Mouse (Mus musculus) stomach, embryonic 14.5 days (tissue): ENCODE data around the gene Eif4a1. TPM values are rescaled to one million over a fixed set of nuclear protein-coding genes. Genes with fewer than 3 reads are reported as not detected.

Experiments used
- ATAC-seq: fragments of 200-750 bp; cut with Nextera tagmentation; 2 replicates; pipeline ENCODE4 v1.8.0; 2017; ENCODE audit warnings: low read depth, moderate TSS enrichment; ENCODE audit not compliant: insufficient number of reproducible peaks, insufficient read depth, low FRiP score
- H3K27ac ChIP-seq: fragments of 300-500 bp; sonication (generic); 2 replicates; pipeline ENCODE4 v1.5.1; 2014; ENCODE audit warnings: mild to moderate bottlenecking, low read length, moderate library complexity, mixed read lengths
- H3K27me3 ChIP-seq: fragments of 300-500 bp; sonication (generic); 2 replicates; pipeline ENCODE4 v1.6.1; 2014; ENCODE audit warnings: low read length, control low read depth, mixed read lengths; ENCODE audit not compliant: control insufficient read depth, insufficient read depth
- H3K36me3 ChIP-seq: fragments of 300-500 bp; sonication (generic); 2 replicates; pipeline ENCODE4 v1.6.1; 2014; ENCODE audit warnings: mild to moderate bottlenecking, control low read depth, low read length, moderate library complexity, mixed read lengths; ENCODE audit not compliant: control insufficient read depth, insufficient read depth
- H3K4me1 ChIP-seq: fragments of 300-500 bp; sonication (generic); 2 replicates; pipeline ENCODE4 v1.6.1; 2014; ENCODE audit warnings: low read length, control low read depth, mixed read lengths; ENCODE audit not compliant: control insufficient read depth, insufficient read depth
- H3K4me2 ChIP-seq: fragments of 300-500 bp; sonication (generic); replicated peaks from 2 replicates; pipeline ENCODE4 v1.6.1; 2014; ENCODE audit warnings: low read depth, low read length, control low read depth
- H3K4me3 ChIP-seq: fragments of 300-500 bp; sonication (generic); 2 replicates; pipeline ENCODE4 v1.5.1; 2014; ENCODE audit warnings: low read depth, low read length, control low read depth
- H3K9ac ChIP-seq: fragments of 300-500 bp; sonication (generic); replicated peaks from 2 replicates; pipeline ENCODE4 v1.6.1; 2014; ENCODE audit warnings: low read depth, mild to moderate bottlenecking, control low read depth, low read length, moderate library complexity, mixed read lengths
- H3K9me3 ChIP-seq: fragments of 300-500 bp; sonication (generic); 2 replicates; pipeline ENCODE4 v1.6.1; 2016; ENCODE audit warnings: low read depth, low read length, control low read depth; ENCODE audit not compliant: control insufficient read depth
- WGBS: fragments of 180-500 bp; shearing (Covaris S2); extraction: QIAGEN DNeasy Blood & Tissue Kit; methylation state at CpG from one replicate; pipeline ENCODE4 v1.1.7; 2014; 5-methylcytosine and 5-hydroxymethylcytosine counted together
- polyA plus RNA-seq: library from polyadenylated mRNA; unstranded; fragments of >200 nt; fragmentation: Nextera tagmentation; extraction: Ambion mirVana; gene quantifications from 2 replicates; pipeline ENCODE4 v1.2.1, GENCODE M21; 2014

Gene Eif4a1
- polyA plus RNA-seq, 1 experiment from 2014 or later: 654 TPM

GRCm38 (mm10) chr11:69712954-69713672, 40.9 kb upstream of the Eif4a1 start:
- Histone ChIP-seq H3K9me3 (no peaks in the 10 kb centered on the region), H3K4me2 (no peak overlapping the region), H3K27me3 (no peaks in the 10 kb centered on the region), H3K4me3 (no peak overlapping the region), H3K27ac (no peak overlapping the region), H3K36me3 (no peaks in the 10 kb centered on the region), H3K9ac (no peak overlapping the region), H3K4me1 (no peaks in the 10 kb centered on the region)
- ATAC-seq: no peak
- WGBS: 80% methylated on average over 20 of the region's 20 CpGs

- H3K36me3 ChIP-seq: no peaks in the 10 kb centered on the region
- H3K9ac ChIP-seq: no peak overlapping the region
- no peaks in the 10 kb centered on the region for H3K9me3 ChIP-seq
- H3K27me3 ChIP-seq: no peaks in the 10 kb centered on the region
- no peaks in the 10 kb centered on the region for H3K4me1 ChIP-seq
- no peak overlapping the region for H3K4me2 ChIP-seq
- H3K27ac ChIP-seq: no peak overlapping the region
- 76% methylated on average over 2 of the region's 2 CpGs for WGBS
- no peak for ATAC-seq
- no peak overlapping the region for H3K4me3 ChIP-seq
Observed at GRCm38 (mm10) chr11:69711082-69711481, 38.9 kb upstream of the Eif4a1 start.

- Histone ChIP-seq H3K9ac (no peak overlapping the region), H3K27me3 (no peaks in the 10 kb centered on the region), H3K36me3 (no peaks in the 10 kb centered on the region), H3K4me1 (no peaks in the 10 kb centered on the region), H3K4me2 (no peak overlapping the region), H3K9me3 (no peaks in the 10 kb centered on the region), H3K4me3 (no peak overlapping the region), H3K27ac (no peak overlapping the region)
- 68% methylated on average over 3 of the region's 3 CpGs for WGBS
- ATAC-seq: no peak
Observed at GRCm38 (mm10) chr11:69710470-69710869, 38.2 kb upstream of the Eif4a1 start.

- H3K4me1 ChIP-seq: no peaks in the 10 kb centered on the region
- H3K4me3 ChIP-seq: no peak overlapping the region
- no peak overlapping the region for H3K4me2 ChIP-seq
- no peak overlapping the region for H3K9ac ChIP-seq
- no peak for ATAC-seq
- 53% methylated on average over 11 of the region's 11 CpGs for WGBS
- no peaks in the 10 kb centered on the region for H3K36me3 ChIP-seq
- no peaks in the 10 kb centered on the region for H3K27me3 ChIP-seq
- no peak overlapping the region for H3K27ac ChIP-seq
- H3K9me3 ChIP-seq: no peaks in the 10 kb centered on the region
Observed at GRCm38 (mm10) chr11:69709554-69710446, 37.6 kb upstream of the Eif4a1 start.

GRCm38 (mm10) chr11:69708614-69709265, 36.5 kb upstream of the Eif4a1 start:
- no peak overlapping the region for H3K27ac ChIP-seq
- 80% methylated on average over 3 of the region's 3 CpGs for WGBS
- H3K4me2 ChIP-seq: no peak overlapping the region
- H3K4me1 ChIP-seq: no peaks in the 10 kb centered on the region
- no peak overlapping the region for H3K4me3 ChIP-seq
- no peak overlapping the region for H3K9ac ChIP-seq
- no peak for ATAC-seq
- no peaks in the 10 kb centered on the region for H3K27me3 ChIP-seq
- no peaks in the 10 kb centered on the region for H3K9me3 ChIP-seq
- no peaks in the 10 kb centered on the region for H3K36me3 ChIP-seq

- Histone ChIP-seq H3K9ac (no peak overlapping the region), H3K9me3 (no peaks in the 10 kb centered on the region), H3K27me3 (no peaks in the 10 kb centered on the region), H3K36me3 (no peaks in the 10 kb centered on the region), H3K4me2 (no peak overlapping the region), H3K27ac (no peak overlapping the region), H3K4me1 (no peaks in the 10 kb centered on the region), H3K4me3 (no peak overlapping the region)
- ATAC-seq: no peak
- WGBS: 80% methylated on average over 4 of the region's 4 CpGs
Observed at GRCm38 (mm10) chr11:69707873-69708381, 35.7 kb upstream of the Eif4a1 start.

GRCm38 (mm10) chr11:69707480-69707847, 35.2 kb upstream of the Eif4a1 start:
- no peaks in the 10 kb centered on the region for H3K27me3 ChIP-seq
- no peak overlapping the region for H3K27ac ChIP-seq
- ATAC-seq: no peak
- no peaks in the 10 kb centered on the region for H3K36me3 ChIP-seq
- H3K9ac ChIP-seq: no peak overlapping the region
- 91% methylated on average over 4 of the region's 4 CpGs for WGBS
- no peak overlapping the region for H3K4me2 ChIP-seq
- H3K4me1 ChIP-seq: no peaks in the 10 kb centered on the region
- H3K4me3 ChIP-seq: no peak overlapping the region
- no peaks in the 10 kb centered on the region for H3K9me3 ChIP-seq

GRCm38 (mm10) chr11:69706775-69707479, 34.7 kb upstream of the Eif4a1 start:
- no peaks in the 10 kb centered on the region for H3K4me1 ChIP-seq
- WGBS: 44% methylated on average over 6 of the region's 6 CpGs
- no peaks in the 10 kb centered on the region for H3K27me3 ChIP-seq
- H3K36me3 ChIP-seq: no peaks in the 10 kb centered on the region
- H3K9ac ChIP-seq: no peak overlapping the region
- ATAC-seq: no peak
- H3K27ac ChIP-seq: no peak overlapping the region
- no peak overlapping the region for H3K4me2 ChIP-seq
- no peaks in the 10 kb centered on the region for H3K9me3 ChIP-seq
- no peak overlapping the region for H3K4me3 ChIP-seq
